ENCODE assay signal across 7 mouse cellular contexts in the genomic region with DNA sequence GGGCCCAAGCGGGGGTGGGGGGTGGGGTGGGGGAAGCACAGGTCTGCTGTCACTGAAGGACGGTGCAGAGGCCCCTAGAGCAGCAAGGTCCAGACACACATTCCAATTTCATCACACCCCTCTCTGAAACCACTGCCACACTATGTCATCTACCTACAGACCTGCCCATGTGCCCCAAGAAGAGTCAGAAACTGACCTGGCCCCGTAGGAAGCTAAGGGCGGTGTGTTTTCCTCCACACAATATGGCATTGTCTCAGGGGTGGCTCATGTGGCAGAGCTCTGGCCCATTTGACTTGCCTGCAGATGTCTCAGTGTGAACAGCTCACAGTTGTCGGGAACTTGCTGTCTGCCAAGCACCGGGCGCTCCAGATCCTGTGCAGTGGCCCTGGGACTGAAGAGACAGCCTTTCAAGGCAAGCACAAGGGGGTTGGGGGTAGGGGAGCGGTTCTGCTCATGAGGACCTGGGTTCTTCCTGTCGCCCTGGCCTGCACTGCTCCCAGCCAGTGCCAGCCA. TPM values are rescaled to one million over a fixed set of nuclear protein-coding genes. Genes with fewer than 3 reads are reported as not detected.
DNase-seq lines count a peak whose midpoint lies in the region; ATAC-seq lines count a peak whose summit lies in the region.

No protein-coding gene starts in this region.

- peaks cover 11% of the 10 kb centered on the region; the same call in 1 of the 2 replicates for H3K36me3 ChIP-seq in lung, embryonic 15.5 days
- peaks cover 7% of the 10 kb centered on the region; the same call in 1 of the 2 replicates for H3K36me3 ChIP-seq in kidney, embryonic 16.5 days (ENCODE audit: insufficient read depth, low read length)
- no peaks in the 10 kb centered on the region for H3K36me3 ChIP-seq in liver, embryonic 16.5 days (ENCODE audit: control insufficient read depth, insufficient read depth)

- H3K9ac ChIP-seq in lung, embryonic 15.5 days = no peak overlapping the region
- no peak overlapping the region; the same call in 1 of the 2 replicates for H3K9ac ChIP-seq in kidney, embryonic 16.5 days (replicated peaks; ENCODE audit: low read length)
- H3K9ac ChIP-seq in liver, embryonic 16.5 days (ENCODE audit: low read depth, low read length) = no peak overlapping the region

- peak overlapping the region; percentile 83 for H3K27ac ChIP-seq in lung, embryonic 15.5 days
- H3K27ac ChIP-seq in kidney, embryonic 16.5 days (ENCODE audit: low read length) = peak overlapping the region; percentile 23
- peak overlapping the region; percentile 69 for H3K27ac ChIP-seq in liver, embryonic 16.5 days (ENCODE audit: low read length)

- H3K27me3 ChIP-seq in lung, embryonic 15.5 days = no peaks in the 10 kb centered on the region
- H3K27me3 ChIP-seq in kidney, embryonic 16.5 days (ENCODE audit: insufficient read depth, low read length) = no peaks in the 10 kb centered on the region
- H3K27me3 ChIP-seq in liver, embryonic 16.5 days (ENCODE audit: control insufficient read depth, insufficient read depth, low read depth, low read length) = no peaks in the 10 kb centered on the region

- H3K4me2 ChIP-seq in lung, embryonic 15.5 days = no peak overlapping the region
- H3K4me2 ChIP-seq in kidney, embryonic 16.5 days (replicated peaks; ENCODE audit: low read depth, low read length) = no peak overlapping the region
- no peak overlapping the region for H3K4me2 ChIP-seq in liver, embryonic 16.5 days (ENCODE audit: low read depth, low read length)

- no peak for DNase-seq in lung, postnatal 25 days (ENCODE audit: low spot score)
- DNase-seq in adrenal gland, postnatal 14 days = peak; percentile 73
- peak; percentile 55 to 62 for DNase-seq in gastrocnemius, adult 8-10 months (ENCODE audit: low spot score in 2 of 2)

- no peak overlapping the region for H3K4me3 ChIP-seq in lung, embryonic 15.5 days
- no peak overlapping the region for H3K4me3 ChIP-seq in kidney, embryonic 16.5 days (ENCODE audit: low read length)
- H3K4me3 ChIP-seq in liver, embryonic 16.5 days (ENCODE audit: low read depth, low read length) = no peak overlapping the region

- ATAC-seq in lung, embryonic 15.5 days (ENCODE audit: borderline replicate concordance, extremely low read depth, low FRiP score, low TSS enrichment) = peak; percentile 20; the same call in 1 of the 2 replicates
- ATAC-seq in kidney, embryonic 16.5 days (ENCODE audit: low FRiP score, low TSS enrichment) = peak; percentile 33
- peak; percentile 73 for ATAC-seq in liver, embryonic 16.5 days (ENCODE audit: low read depth)
- ATAC-seq in megakaryocyte-erythroid progenitor cell, adult 5-6 weeks (replicated peaks; ENCODE audit: low FRiP score, low TSS enrichment, poor library complexity, severe bottlenecking) = no peak

- 35% methylated on average over 8 of the region's 9 CpGs for WGBS in lung, embryonic 15.5 days
- 32% methylated on average over 9 of the region's 9 CpGs for WGBS in kidney, embryonic 16.5 days
- 49% methylated on average over 9 of the region's 9 CpGs for WGBS in liver, embryonic 16.5 days (ENCODE audit: insufficient replicate concordance)

- H3K9me3 ChIP-seq in lung, embryonic 15.5 days = no peaks in the 10 kb centered on the region
- H3K9me3 ChIP-seq in kidney, embryonic 16.5 days (ENCODE audit: low read length) = no peaks in the 10 kb centered on the region
- no peaks in the 10 kb centered on the region for H3K9me3 ChIP-seq in liver, embryonic 16.5 days (replicated peaks; ENCODE audit: control insufficient read depth, low read length)

- H3K4me1 ChIP-seq in lung, embryonic 15.5 days = peaks cover 38% of the 10 kb centered on the region
- peaks cover 35% of the 10 kb centered on the region for H3K4me1 ChIP-seq in kidney, embryonic 16.5 days (ENCODE audit: insufficient read depth, low read length)
- peaks cover 14% of the 10 kb centered on the region for H3K4me1 ChIP-seq in liver, embryonic 16.5 days (ENCODE audit: control insufficient read depth, low read depth, low read length)

RNA-seq across cellular contexts. Expression of a gene that starts 18.5 kb away (rescaled TPM):
- 41.7 and 42.7 TPM in 2 replicates for polyA plus RNA-seq in lung, embryonic 15.5 days (2015; fragmentation: Nextera tagmentation; extraction: Ambion mirVana)
- total RNA-seq in adrenal gland, postnatal 14 days (2021) = 56.6 and 115 TPM in 2 replicates
- 10 to 100 TPM; 12.1 to 28.7 (median 15.0) TPM for total RNA-seq in gastrocnemius, adult 8-10 months (2022)
- 32.8 and 33.4 TPM in 2 replicates for polyA plus RNA-seq in kidney, embryonic 16.5 days (2015; fragmentation: Nextera tagmentation; extraction: Ambion mirVana)
- 38.7 and 41.4 TPM in 2 replicates for polyA plus RNA-seq in liver, embryonic 16.5 days (2015; fragmentation: Nextera tagmentation; extraction: Ambion mirVana)
- 0.42 TPM in 1 of 2 replicates, not detected in the other for total RNA-seq in megakaryocyte-erythroid progenitor cell, adult 5-6 weeks (2014; fragmentation: Nextera tagmentation)
- 0.27 and 1.2 TPM in 2 replicates for total RNA-seq in megakaryocyte-erythroid progenitor cell, adult 5-6 weeks (2017)

RNA-seq across cellular contexts. Expression of a gene that starts 42.0 kb away (rescaled TPM):
- 423 and 449 TPM in 2 replicates for polyA plus RNA-seq in lung, embryonic 15.5 days (2015; fragmentation: Nextera tagmentation; extraction: Ambion mirVana)
- 251 and 259 TPM in 2 replicates for total RNA-seq in adrenal gland, postnatal 14 days (2021)
- 100 to 1,000 TPM; 660 to 858 (median 779) TPM for total RNA-seq in gastrocnemius, adult 8-10 months (2022)
- 404 and 421 TPM in 2 replicates for polyA plus RNA-seq in kidney, embryonic 16.5 days (2015; fragmentation: Nextera tagmentation; extraction: Ambion mirVana)
- polyA plus RNA-seq in liver, embryonic 16.5 days (2015; fragmentation: Nextera tagmentation; extraction: Ambion mirVana) = 177 and 184 TPM in 2 replicates
- total RNA-seq in megakaryocyte-erythroid progenitor cell, adult 5-6 weeks (2014; fragmentation: Nextera tagmentation) = 339 and 364 TPM in 2 replicates
- total RNA-seq in megakaryocyte-erythroid progenitor cell, adult 5-6 weeks (2017) = 415 and 488 TPM in 2 replicates

RNA-seq across cellular contexts. Expression of a gene that starts 42.2 kb away (rescaled TPM):
- 0.26 and 0.29 TPM in 2 replicates for polyA plus RNA-seq in lung, embryonic 15.5 days (2015; fragmentation: Nextera tagmentation; extraction: Ambion mirVana)
- total RNA-seq in adrenal gland, postnatal 14 days (2021) = 0.15 and 0.60 TPM in 2 replicates
- under 1 TPM; 0.13 to 0.65 (median 0.19) TPM for total RNA-seq in gastrocnemius, adult 8-10 months (2022)
- polyA plus RNA-seq in kidney, embryonic 16.5 days (2015; fragmentation: Nextera tagmentation; extraction: Ambion mirVana) = 0.26 and 0.40 TPM in 2 replicates
- 0.12 and 0.20 TPM in 2 replicates for polyA plus RNA-seq in liver, embryonic 16.5 days (2015; fragmentation: Nextera tagmentation; extraction: Ambion mirVana)
- total RNA-seq in megakaryocyte-erythroid progenitor cell, adult 5-6 weeks (2014; fragmentation: Nextera tagmentation) = 2.6 TPM in 1 of 2 replicates, not detected in the other
- 7.2 TPM in 1 of 2 replicates, not detected in the other for total RNA-seq in megakaryocyte-erythroid progenitor cell, adult 5-6 weeks (2017)

Comparison
In these comparisons a context has a peak if more than half of its experiments do, and no peak if none do; other contexts are left out.
1. H3K27ac ChIP-seq: peak in every context shown above with its lines; median percentile 83 in lung, embryonic 15.5 days; 69 in liver, embryonic 16.5 days; 23 in kidney, embryonic 16.5 days.
2. RNA of a gene that starts 18.5 kb away (total RNA-seq): 56.6 to 115 TPM in adrenal gland, postnatal 14 days and 12.1 to 28.7 TPM in gastrocnemius, adult 8-10 months; 0.27 to 1.2 TPM in megakaryocyte-erythroid progenitor cell, adult 5-6 weeks; every median in the first group is over 4 times any median in the second.